Mouse (Mus musculus) urinary bladder, postnatal 36 days (tissue): ENCODE measurements around the gene Pyroxd2.
"Not testable (repeated sequence)": the region's sequence is repeated elsewhere in the genome, so short reads cannot be mapped to it uniquely, and the experiment has no call there.

Experiments used
- DNase-seq, 2 experiments: peaks; one replicate each; pipeline ENCODE4 v3.0.0; 2022; ENCODE audit warnings: low spot score in 2 of 2, mixed read lengths in 1 of 2

The Pyroxd2 gene

GRCm38 (mm10) chr19:42689786-42690185 is 62.8 kb downstream of the Pyroxd2 start:
- no peak for DNase-seq

DNA sequence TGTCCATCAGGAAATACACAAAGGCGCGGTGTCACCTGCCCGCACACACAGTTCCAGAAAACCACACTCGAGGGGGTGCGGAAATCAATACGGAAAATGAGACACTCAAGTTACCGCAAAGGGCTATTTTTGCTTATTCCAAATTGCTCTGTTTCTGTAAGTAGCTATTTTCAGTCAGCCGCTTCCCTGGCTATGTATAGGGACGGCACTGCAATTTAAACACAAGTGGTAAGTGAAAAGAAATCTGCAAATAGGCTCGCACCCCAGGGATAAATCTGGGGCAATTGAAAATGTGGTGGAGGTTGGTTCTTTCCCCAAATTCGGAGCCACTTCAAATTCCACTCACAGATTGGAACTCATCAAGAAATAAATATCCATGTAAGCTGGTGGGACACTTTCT is 63.3 kb downstream of the Pyroxd2 start:
- no peak for DNase-seq

- DNase-seq: not testable (repeated sequence)
Measured at GRCm38 (mm10) chr19:42682776-42683175, 69.8 kb downstream of the Pyroxd2 start.

GRCm38 (mm10) chr19:42678191-42678590 is 74.4 kb downstream of the Pyroxd2 start:
- peak in 1 of 2 experiments; percentile 35 for DNase-seq

GRCm38 (mm10) chr19:42677452-42677851 is 75.1 kb downstream of the Pyroxd2 start:
- no peak for DNase-seq

GRCm38 (mm10) chr19:42676931-42677330 is 75.6 kb downstream of the Pyroxd2 start:
- no peak for DNase-seq
